Mouse (Mus musculus): ENCODE measurements at regions not wholly inside any gene's neighbourhood (a gene's known extent, or its start where the extent isn't known, plus 50 kb on each side); places are given as distances from the start of the nearest gene placed in this dataset.

GRCm38 (mm10) chr16:31606389-31607177 is 56.7 kb upstream of the Dlg1 start:
- TF ChIP-seq CTCF (IDR thresholded peaks at IDR 0.05; ENCODE audit: control insufficient read depth, insufficient read depth, insufficient replicate concordance, low read depth, low read length) (no peak), POLR2A (IDR thresholded peaks at IDR 0.05; ENCODE audit: control insufficient read depth, low read depth, low read length) (no peak)
